Mouse (Mus musculus): ENCODE data around the gene Eri3. TPM values are rescaled to one million over a fixed set of nuclear protein-coding genes. Genes with fewer than 3 reads are reported as not detected.
A peak's percentile ranks its signal among the peaks of the same experiment; 100 is the strongest.

Gene Eri3
- total RNA-seq, 2 experiments from 2014 or later, result 63.4 to 63.5 TPM

DNA sequence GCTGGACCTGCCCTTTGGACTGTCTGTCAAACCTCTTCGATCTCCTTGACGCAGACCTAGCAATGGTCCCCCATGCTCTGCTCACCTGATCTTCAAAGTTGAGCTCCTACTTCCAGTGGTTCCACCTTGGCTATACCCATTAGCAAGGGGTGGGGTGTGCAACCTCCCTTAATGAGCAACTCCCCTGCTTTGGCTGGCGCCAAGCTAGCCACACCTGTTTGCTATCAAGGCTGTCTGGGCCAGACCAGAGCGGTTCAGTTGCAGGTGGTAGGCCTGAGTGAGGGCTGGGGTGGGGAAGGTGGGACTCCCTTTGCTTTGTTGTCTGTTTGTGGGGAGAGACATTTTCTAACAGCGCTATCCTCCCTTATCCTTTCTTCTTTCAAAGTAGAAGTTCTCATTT lies 62.5 kb downstream of the Eri3 start:
- ATAC-seq (replicated peaks; ENCODE audit: low FRiP score, low TSS enrichment, poor library complexity, severe bottlenecking), result peak; percentile 34; the same call in 1 of the 2 replicates

DNA sequence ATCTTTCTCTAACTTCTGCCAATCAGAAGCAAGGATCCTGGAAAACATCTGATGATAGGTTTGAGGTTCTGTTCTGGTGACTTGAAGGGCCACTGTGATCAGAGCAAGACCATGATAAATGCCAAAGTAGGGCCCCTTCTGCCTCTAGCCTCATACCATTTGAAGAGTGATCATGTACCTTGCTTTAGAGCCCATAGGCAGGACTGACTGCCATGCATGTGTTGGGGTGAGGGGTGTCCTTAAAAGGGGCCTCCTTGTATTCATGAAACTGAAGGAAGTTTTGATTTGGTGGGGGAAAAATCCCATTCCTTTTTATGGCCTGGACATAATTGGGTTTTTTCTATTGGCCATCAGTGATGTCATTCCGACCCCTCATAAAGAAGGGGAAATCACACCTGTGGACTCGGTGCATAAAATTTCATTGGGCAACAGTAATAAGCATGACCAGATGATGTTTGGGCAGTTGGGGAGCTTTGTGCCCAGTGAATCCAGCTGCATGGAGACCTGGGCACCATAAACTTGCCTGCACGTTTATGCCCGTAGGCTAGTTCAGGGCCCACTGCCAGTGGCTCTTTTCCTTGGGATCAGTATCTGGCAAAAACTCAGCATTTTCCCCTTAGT lies 63.1 kb downstream of the Eri3 start:
- no peak for ATAC-seq (replicated peaks; ENCODE audit: low FRiP score, low TSS enrichment, poor library complexity, severe bottlenecking)

- no peak for ATAC-seq (replicated peaks; ENCODE audit: low FRiP score, low TSS enrichment, poor library complexity, severe bottlenecking)
Observed at GRCm38 (mm10) chr4:117616600-117616999, 66.4 kb downstream of the Eri3 start.

DNA sequence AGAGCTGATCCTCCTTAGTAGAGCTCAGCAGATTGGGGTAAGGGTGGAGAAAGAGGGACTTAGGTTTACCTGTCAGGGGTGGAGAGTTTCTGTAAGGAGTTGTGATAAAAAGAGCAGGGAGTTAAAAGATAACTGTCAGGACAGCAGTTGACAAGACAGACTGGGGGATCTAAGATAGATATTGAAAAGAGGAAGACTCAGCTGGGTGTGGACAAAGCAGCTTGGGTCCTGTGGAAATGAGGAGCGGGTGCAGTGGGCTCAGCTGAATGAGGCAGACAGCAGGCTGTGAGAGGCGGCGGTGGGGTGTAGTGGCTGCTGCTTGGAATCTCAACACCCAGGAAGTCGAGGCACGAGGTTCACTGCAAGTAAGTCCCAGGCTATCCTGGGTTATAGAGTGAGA lies 72.1 kb downstream of the Eri3 start:
- ATAC-seq (replicated peaks; ENCODE audit: low FRiP score, low TSS enrichment, poor library complexity, severe bottlenecking), result no peak

DNA sequence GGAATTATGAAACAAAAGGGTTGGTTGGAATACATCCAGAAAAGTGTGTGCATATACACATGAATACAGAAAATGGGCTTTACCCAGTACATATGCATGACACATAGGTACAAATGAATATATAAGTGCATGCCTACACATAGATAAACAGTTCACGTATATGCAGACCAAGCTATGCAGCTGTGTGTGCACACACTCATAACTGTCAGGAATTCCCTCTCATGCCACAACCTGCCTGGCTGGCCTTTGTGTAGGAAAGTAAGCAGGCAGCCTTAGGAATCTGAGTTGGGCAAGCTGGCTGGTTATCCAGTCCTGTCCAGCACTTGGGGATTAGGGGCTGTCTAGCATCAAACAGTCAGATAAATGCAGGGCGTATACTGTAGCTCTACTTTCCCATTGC lies 72.9 kb downstream of the Eri3 start:
- ATAC-seq (replicated peaks; ENCODE audit: low FRiP score, low TSS enrichment, poor library complexity, severe bottlenecking), result no peak

DNA sequence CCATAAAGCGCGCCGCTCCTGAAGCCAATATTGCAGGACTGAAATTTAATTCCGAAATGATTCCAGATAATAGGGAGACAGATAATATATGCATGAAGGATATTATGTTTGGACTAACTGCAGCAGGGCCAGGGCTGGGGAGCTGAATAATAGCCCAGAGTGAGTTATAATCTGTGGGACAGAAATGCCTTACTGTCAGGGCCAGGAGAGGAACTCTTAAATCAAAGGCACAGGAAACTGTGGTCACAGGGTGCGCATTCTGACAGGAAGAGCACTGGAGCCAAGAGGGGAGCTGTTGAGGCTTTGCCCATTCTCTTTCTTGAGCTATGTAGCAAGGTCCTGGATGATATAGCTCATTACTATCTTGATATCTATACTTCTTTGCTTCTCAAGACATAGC lies 74.5 kb downstream of the Eri3 start:
- no peak for ATAC-seq (replicated peaks; ENCODE audit: low FRiP score, low TSS enrichment, poor library complexity, severe bottlenecking)

- no peak for ATAC-seq (replicated peaks; ENCODE audit: low FRiP score, low TSS enrichment, poor library complexity, severe bottlenecking)
Observed at GRCm38 (mm10) chr4:117628464-117628863, 78.3 kb downstream of the Eri3 start.

DNA sequence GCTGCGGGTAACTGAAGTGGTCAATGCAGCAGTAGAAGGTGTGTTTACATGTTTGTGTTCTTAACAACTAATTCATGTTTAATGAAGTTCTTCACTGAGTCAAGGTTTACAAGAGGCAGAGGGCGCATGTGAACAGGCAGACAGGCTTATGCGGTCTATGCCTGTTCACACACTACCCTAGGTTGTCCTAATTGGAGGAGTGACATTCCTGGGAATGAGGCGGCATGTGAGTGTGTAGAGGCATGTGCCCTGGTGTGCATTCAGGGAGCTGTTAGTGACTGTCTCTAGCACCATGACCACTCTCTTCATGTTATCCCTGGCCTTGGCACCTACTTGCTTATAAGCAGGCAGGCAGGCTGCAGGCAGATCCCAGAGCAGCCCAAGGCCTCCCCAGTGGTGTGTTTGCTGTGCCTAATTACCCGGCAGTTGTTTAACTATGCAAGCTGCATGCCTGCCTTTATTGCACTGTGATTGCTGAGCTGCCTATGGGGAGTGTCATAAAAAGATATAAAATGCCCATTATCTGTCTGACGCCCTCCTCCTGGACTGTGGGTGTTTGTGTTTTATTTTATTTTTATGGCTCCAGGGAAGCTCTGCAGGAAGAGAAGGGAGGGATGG lies 80.0 kb downstream of the Eri3 start:
- ATAC-seq (replicated peaks; ENCODE audit: low FRiP score, low TSS enrichment, poor library complexity, severe bottlenecking), result no peak

- ATAC-seq (replicated peaks; ENCODE audit: low FRiP score, low TSS enrichment, poor library complexity, severe bottlenecking), result no peak
Observed at GRCm38 (mm10) chr4:117633527-117633926, 83.4 kb downstream of the Eri3 start.

- ATAC-seq (replicated peaks; ENCODE audit: low FRiP score, low TSS enrichment, poor library complexity, severe bottlenecking), result peak; percentile 79
Observed at GRCm38 (mm10) chr4:117634642-117635041, 84.5 kb downstream of the Eri3 start.

GRCm38 (mm10) chr4:117636152-117636551 lies 86.0 kb downstream of the Eri3 start:
- no peak for ATAC-seq (replicated peaks; ENCODE audit: low FRiP score, low TSS enrichment, poor library complexity, severe bottlenecking)

DNA sequence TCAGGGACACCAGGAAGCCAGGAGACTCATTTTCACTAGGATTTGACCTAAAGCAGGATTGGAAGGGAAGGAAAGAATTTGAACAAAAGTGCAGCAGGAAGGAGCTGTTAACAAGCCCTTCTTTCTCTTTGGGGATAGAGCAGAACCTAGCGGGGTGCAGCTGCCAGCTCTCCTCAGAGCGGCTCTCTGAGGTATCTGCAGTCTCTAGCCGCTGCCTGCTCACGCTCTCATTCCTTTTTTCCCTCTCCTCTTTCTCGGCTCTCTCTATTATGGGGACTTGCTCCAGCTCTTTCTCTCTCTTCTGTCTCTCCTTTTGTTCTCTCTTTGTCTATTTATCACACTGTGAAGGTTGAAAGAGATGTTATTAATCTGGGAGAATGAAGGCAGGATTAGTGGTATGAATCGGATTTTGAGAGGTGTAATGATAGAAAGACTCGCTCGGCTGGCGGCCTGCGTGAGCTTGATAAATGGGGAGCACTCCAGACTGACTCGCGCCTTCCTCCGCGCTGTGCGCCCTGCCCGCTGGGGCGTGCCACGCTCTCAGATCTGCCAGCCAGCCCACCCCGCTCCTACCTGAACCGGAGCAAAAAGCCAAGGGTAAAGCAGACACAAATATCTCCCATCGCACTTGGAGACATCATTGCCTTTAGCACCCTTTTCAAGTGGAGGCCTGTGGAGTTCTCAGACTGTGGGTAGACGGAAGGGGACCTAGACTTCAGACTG lies 86.9 kb downstream of the Eri3 start:
- no peak for ATAC-seq (replicated peaks; ENCODE audit: low FRiP score, low TSS enrichment, poor library complexity, severe bottlenecking)

GRCm38 (mm10) chr4:117640925-117641703 lies 90.9 kb downstream of the Eri3 start:
- no peak for ATAC-seq (replicated peaks; ENCODE audit: low FRiP score, low TSS enrichment, poor library complexity, severe bottlenecking)

DNA sequence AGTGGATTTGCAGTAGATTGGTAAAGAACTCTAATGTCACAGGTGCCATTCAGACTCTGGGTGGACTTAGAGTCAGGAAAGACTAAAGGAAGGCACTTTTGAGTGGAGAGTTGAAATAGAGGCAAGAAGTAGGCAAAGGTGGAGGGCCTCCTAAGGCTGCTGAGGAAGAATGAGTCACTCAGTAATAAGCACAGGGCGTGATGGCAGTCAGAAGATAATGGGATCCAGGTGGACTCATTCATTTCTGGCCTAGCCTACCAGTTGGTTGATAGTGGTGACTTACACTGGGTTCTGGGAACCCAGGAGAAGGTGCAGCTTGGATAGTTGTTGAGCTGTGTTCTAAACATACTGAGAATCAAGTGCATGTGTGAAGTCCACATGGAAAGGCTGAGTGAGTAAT lies 91.6 kb downstream of the Eri3 start:
- no peak for ATAC-seq (replicated peaks; ENCODE audit: low FRiP score, low TSS enrichment, poor library complexity, severe bottlenecking)

GRCm38 (mm10) chr4:117645031-117645435 lies 94.9 kb downstream of the Eri3 start:
- ATAC-seq (replicated peaks; ENCODE audit: low FRiP score, low TSS enrichment, poor library complexity, severe bottlenecking), result no peak

DNA sequence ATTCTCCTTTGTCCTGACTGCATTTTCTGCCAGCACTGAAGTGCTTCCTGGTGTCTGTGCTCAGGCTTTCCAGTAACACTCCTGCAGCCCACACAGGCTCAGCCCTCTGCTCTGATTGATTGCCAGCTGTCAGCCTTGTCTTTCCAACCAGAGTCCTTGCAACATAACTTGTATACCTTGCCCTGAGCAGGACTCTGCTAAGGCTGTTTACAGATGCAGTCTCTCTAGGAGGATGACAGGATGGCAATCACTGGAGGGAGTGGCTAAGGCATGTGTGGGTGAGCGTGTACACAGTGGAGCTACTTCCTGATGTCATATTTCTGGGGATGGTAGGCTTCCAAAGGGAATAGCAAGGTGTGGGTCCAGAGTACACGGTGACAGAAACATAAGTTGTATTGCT lies 95.7 kb downstream of the Eri3 start:
- no peak for ATAC-seq (replicated peaks; ENCODE audit: low FRiP score, low TSS enrichment, poor library complexity, severe bottlenecking)

- no peak for ATAC-seq (replicated peaks; ENCODE audit: low FRiP score, low TSS enrichment, poor library complexity, severe bottlenecking)
Observed at GRCm38 (mm10) chr4:117646496-117646895, 96.3 kb downstream of the Eri3 start.

- ATAC-seq (replicated peaks; ENCODE audit: low FRiP score, low TSS enrichment, poor library complexity, severe bottlenecking), result no peak
Observed at GRCm38 (mm10) chr4:117646926-117647755, 97.0 kb downstream of the Eri3 start.

- ATAC-seq (replicated peaks; ENCODE audit: low FRiP score, low TSS enrichment, poor library complexity, severe bottlenecking), result no peak
Observed at GRCm38 (mm10) chr4:117651626-117652101, 101.5 kb downstream of the Eri3 start.

All from megakaryocyte-erythroid progenitor cell, adult 5-6 weeks (primary cell).